Mouse (Mus musculus) lung, embryonic 14.5 days (tissue): Measurements from ENCODE around the gene Dgkg. TPM values are rescaled to one million over a fixed set of nuclear protein-coding genes. Genes with fewer than 3 reads are reported as not detected.

Experiments
- ATAC-seq: fragments of 200-750 bp; cut with Nextera tagmentation; 2 replicates; pipeline ENCODE4 v1.8.0; 2017; ENCODE audit warnings: mild to moderate bottlenecking, moderate TSS enrichment, moderate library complexity; ENCODE audit not compliant: insufficient read depth
- DNase-seq: peaks from one replicate; pipeline ENCODE4 v3.0.0-alpha.2; 2015
- H3K27ac ChIP-seq: fragments of 300-500 bp; sonication (generic); 2 replicates; pipeline ENCODE4 v1.5.1; 2014; ENCODE audit warnings: low read depth, mild to moderate bottlenecking, moderate library complexity
- H3K27me3 ChIP-seq: fragments of 300-500 bp; sonication (generic); 2 replicates; pipeline ENCODE4 v1.6.1; 2014; ENCODE audit warnings: low read length, control low read depth; ENCODE audit not compliant: insufficient read depth
- H3K36me3 ChIP-seq: fragments of 300-500 bp; sonication (generic); 2 replicates; pipeline ENCODE4 v1.6.1; 2014; ENCODE audit warnings: control low read depth; ENCODE audit not compliant: insufficient read depth
- H3K4me1 ChIP-seq: fragments of 300-500 bp; sonication (generic); 2 replicates; pipeline ENCODE4 v1.6.1; 2014; ENCODE audit warnings: antibody characterized with exemption, control low read depth; ENCODE audit not compliant: insufficient read depth
- H3K4me2 ChIP-seq: fragments of 300-500 bp; sonication (generic); 2 replicates; pipeline ENCODE4 v1.6.1; 2014; ENCODE audit warnings: mild to moderate bottlenecking
- H3K4me3 ChIP-seq: fragments of 300-500 bp; sonication (generic); 2 replicates; pipeline ENCODE4 v1.5.1; 2014; ENCODE audit warnings: low read depth, low read length
- H3K9ac ChIP-seq: fragments of 300-500 bp; sonication (generic); 2 replicates; pipeline ENCODE4 v1.6.1; 2014
- H3K9me3 ChIP-seq: fragments of 300-500 bp; sonication (generic); 2 replicates; pipeline ENCODE4 v1.6.1; 2016; ENCODE audit warnings: low read depth, low read length, control low read depth
- CTCF ChIP-seq: IDR thresholded peaks from 2 replicates; pipeline ENCODE4 v1.5.1; 2016; ENCODE audit warnings: antibody characterized with exemption, low read depth
- WGBS: fragments of 180-500 bp; shearing (Covaris S2); extraction: QIAGEN DNeasy Blood & Tissue Kit; methylation state at CpG from one replicate; pipeline ENCODE4 v1.1.7; 2014; 5-methylcytosine and 5-hydroxymethylcytosine counted together
- polyA plus RNA-seq: library from polyadenylated mRNA; unstranded; fragments of >200 nt; fragmentation: Nextera tagmentation; extraction: Ambion mirVana; gene quantifications from 2 replicates; pipeline ENCODE4 v1.2.1, GENCODE M21; 2014

Gene Dgkg
- polyA plus RNA-seq, 1 experiment from 2014 or later = 0.49 TPM

GRCm38 (mm10) chr16:22531834-22532233, 125.2 kb downstream of the Dgkg start:
- Histone ChIP-seq H3K9me3 (no peaks in the 10 kb centered on the region), H3K27me3 (no peaks in the 10 kb centered on the region), H3K27ac (peak overlapping the region; percentile 52), H3K4me2 (no peak overlapping the region), H3K36me3 (no peaks in the 10 kb centered on the region), H3K9ac (no peak overlapping the region), H3K4me3 (no peak overlapping the region), H3K4me1 (no peaks in the 10 kb centered on the region)
- WGBS = 66% methylated on average over 6 of the region's 6 CpGs
- no peak for TF ChIP-seq CTCF
- DNase-seq (no peak), ATAC-seq (no peak)

GRCm38 (mm10) chr16:22531041-22531440, 126.0 kb downstream of the Dgkg start:
- WGBS = 46% methylated on average over 9 of the region's 9 CpGs
- DNase-seq (no peak), ATAC-seq (no peak)

GRCm38 (mm10) chr16:22527499-22527939, 129.5 kb downstream of the Dgkg start:
- H3K27ac ChIP-seq = peak overlapping the region; percentile 58; the same call in 1 of the 2 replicates
- no peak overlapping the region for H3K9ac ChIP-seq
- no peaks in the 10 kb centered on the region for H3K9me3 ChIP-seq
- H3K4me1 ChIP-seq = no peaks in the 10 kb centered on the region
- WGBS = 57% methylated on average over 5 of the region's 5 CpGs
- no peak overlapping the region for H3K4me2 ChIP-seq
- H3K27me3 ChIP-seq = no peaks in the 10 kb centered on the region
- no peaks in the 10 kb centered on the region for H3K36me3 ChIP-seq
- DNase-seq (peak; percentile 37), ATAC-seq (no peak)
- no peak overlapping the region for H3K4me3 ChIP-seq
- TF ChIP-seq CTCF = no peak

More at GRCm38 (mm10) chr16:22531041-22531440, 126.0 kb downstream of the Dgkg start:
- no peak overlapping the region for H3K4me2 ChIP-seq
- H3K36me3 ChIP-seq = no peaks in the 10 kb centered on the region
- peak overlapping the region; percentile 52 for H3K27ac ChIP-seq
- H3K9me3 ChIP-seq = no peaks in the 10 kb centered on the region
- no peaks in the 10 kb centered on the region for H3K4me1 ChIP-seq
- H3K4me3 ChIP-seq = no peak overlapping the region
- H3K9ac ChIP-seq = no peak overlapping the region
- TF ChIP-seq CTCF = no peak
- H3K27me3 ChIP-seq = no peaks in the 10 kb centered on the region

GRCm38 (mm10) chr16:22526386-22526785, 130.6 kb downstream of the Dgkg start:
- no peak overlapping the region for H3K4me2 ChIP-seq
- no peak overlapping the region for H3K9ac ChIP-seq
- no peaks in the 10 kb centered on the region for H3K27me3 ChIP-seq
- no peaks in the 10 kb centered on the region for H3K4me1 ChIP-seq
- ATAC-seq (no peak), DNase-seq (no peak)
- no peaks in the 10 kb centered on the region for H3K9me3 ChIP-seq
- no peaks in the 10 kb centered on the region for H3K36me3 ChIP-seq
- 85% methylated on average over 4 of the region's 4 CpGs for WGBS
- H3K4me3 ChIP-seq = no peak overlapping the region
- TF ChIP-seq CTCF = no peak
- no peak overlapping the region for H3K27ac ChIP-seq

GRCm38 (mm10) chr16:22517431-22518384, 139.3 kb downstream of the Dgkg start:
- Histone ChIP-seq H3K4me1 (peaks cover 13% of the 10 kb centered on the region), H3K9ac (no peak overlapping the region), H3K9me3 (no peaks in the 10 kb centered on the region), H3K4me3 (no peak overlapping the region), H3K36me3 (no peaks in the 10 kb centered on the region), H3K27me3 (no peaks in the 10 kb centered on the region), H3K27ac (peak overlapping the region; percentile 51), H3K4me2 (peak overlapping the region; percentile 27; the same call in 1 of the 2 replicates)
- no peak for TF ChIP-seq CTCF
- peak; percentile 95 for ATAC-seq
- peak; percentile 93 for DNase-seq
- WGBS = 12% methylated on average over 20 of the region's 20 CpGs

GRCm38 (mm10) chr16:22515476-22515875, 141.5 kb downstream of the Dgkg start:
- Histone ChIP-seq H3K4me2 (no peak overlapping the region), H3K9ac (no peak overlapping the region), H3K9me3 (no peaks in the 10 kb centered on the region), H3K36me3 (no peaks in the 10 kb centered on the region), H3K27me3 (no peaks in the 10 kb centered on the region), H3K4me1 (peaks cover 16% of the 10 kb centered on the region), H3K27ac (peak overlapping the region; percentile 26; the same call in 1 of the 2 replicates), H3K4me3 (no peak overlapping the region)
- no peak for DNase-seq
- WGBS = 44% methylated on average over 5 of the region's 5 CpGs
- no peak for ATAC-seq
- no peak for TF ChIP-seq CTCF
